Mouse (Mus musculus) CH12.LX (cell line): ENCODE results near the gene Ofd1.

Source experiments
- POLR2A ChIP-seq: IDR thresholded peaks from 2 replicates; pipeline ENCODE4 v1.6.1; 2011; ENCODE audit warnings: low read depth, mild to moderate bottlenecking, improper control_type of control experiment, low read length
- ZKSCAN1 ChIP-seq: IDR thresholded peaks from 2 replicates; pipeline ENCODE4 v1.6.1; 2012; ENCODE audit warnings: low read depth, inconsistent platforms, low read length, improper control_type of control experiment, borderline replicate concordance

DNA sequence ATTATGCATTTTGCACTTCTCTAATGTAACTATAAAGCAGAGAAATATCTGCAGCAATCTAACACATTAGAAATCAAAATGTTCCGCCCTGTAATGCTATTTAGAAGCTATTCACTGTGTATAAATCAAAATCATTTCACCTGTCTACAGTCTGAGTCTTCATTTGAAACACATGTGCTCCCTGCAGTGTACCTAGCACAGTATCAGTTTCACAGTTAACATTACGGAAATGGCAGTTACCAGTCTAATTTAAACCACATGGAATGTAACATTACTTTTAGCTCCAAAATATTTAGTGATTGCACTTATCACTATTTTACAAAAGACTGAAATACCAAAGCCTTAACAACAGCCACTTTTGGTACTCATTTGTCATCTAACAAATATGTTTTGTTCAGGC is 5.7 kb downstream of the Ofd1 start:
- TF ChIP-seq POLR2A (no peak), ZKSCAN1 (no peak)
